Mouse (Mus musculus) G1E-ER4 (cell line): ENCODE results near the gene Trnt1. TPM values are rescaled to one million over a fixed set of nuclear protein-coding genes. Genes with fewer than 3 reads are reported as not detected.

Experiments
- GATA1 ChIP-seq: IDR thresholded peaks from one replicate; pipeline ENCODE4 v1.8.0; 2012; ENCODE audit warnings: low read length, inconsistent platforms
- polyA plus RNA-seq: library from polyadenylated mRNA; stranded (reverse); fragments of >175 nt; gene quantifications from 2 replicates; pipeline ENCODE4 v1.2.3, GENCODE M21; 2012

Gene Trnt1
- polyA plus RNA-seq, 1 experiment, result 4.2 TPM

- TF ChIP-seq GATA1, result no peak
These were observed 7.4 kb upstream of the Trnt1 start for GRCm38 (mm10) chr6:106761486-106761885.

DNA sequence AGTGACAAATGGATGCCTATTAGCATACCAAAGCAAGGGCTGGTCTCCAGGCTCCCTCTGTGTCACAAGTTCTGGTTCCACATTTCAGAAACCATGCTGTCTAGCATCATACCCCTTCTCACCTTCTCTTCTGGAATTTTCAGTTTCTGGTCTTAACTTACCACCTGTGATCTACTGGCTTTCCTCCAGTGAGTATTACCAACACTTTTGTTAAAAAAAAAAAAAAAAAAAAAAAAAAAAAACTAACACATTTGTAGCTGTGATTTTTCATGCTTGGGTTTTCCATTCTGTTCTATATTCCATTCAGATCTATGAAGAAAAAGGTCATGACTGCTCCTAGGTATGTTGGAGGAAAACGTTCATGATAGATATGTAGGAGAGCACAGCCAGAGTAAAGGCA is 3.0 kb upstream of the Trnt1 start:
- TF ChIP-seq GATA1, result no peak

GRCm38 (mm10) chr6:106766774-106767173 is 2.1 kb upstream of the Trnt1 start:
- TF ChIP-seq GATA1, result no peak

- no peak for TF ChIP-seq GATA1
These were observed 458 bp downstream of the Trnt1 start for GRCm38 (mm10) chr6:106769290-106769866.

- TF ChIP-seq GATA1, result no peak
These were observed 1.1 kb downstream of the Trnt1 start for GRCm38 (mm10) chr6:106770046-106770445.

DNA sequence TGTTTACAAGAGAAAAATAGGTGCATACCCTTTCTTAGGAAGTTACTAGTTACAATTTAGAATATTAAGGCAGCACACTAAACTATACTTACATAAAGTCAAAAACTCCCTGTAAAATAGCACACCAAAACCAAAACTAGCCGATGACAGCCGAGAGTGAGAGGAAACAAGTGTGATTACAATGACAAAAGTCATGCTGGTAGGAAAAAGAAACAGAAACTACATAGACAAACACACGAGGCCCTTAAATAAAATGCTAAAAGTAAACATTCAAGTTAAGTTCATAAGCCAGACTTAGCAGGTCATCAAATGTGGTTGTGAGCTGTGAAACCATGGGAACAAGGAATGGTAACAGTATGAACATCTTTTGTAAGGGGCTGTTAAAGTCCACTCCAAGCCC is 18.2 kb downstream of the Trnt1 start:
- no peak for TF ChIP-seq GATA1

- TF ChIP-seq GATA1, result no peak
These were observed 22.5 kb downstream of the Trnt1 start for GRCm38 (mm10) chr6:106791429-106791828.

- no peak for TF ChIP-seq GATA1
These were observed 23.6 kb downstream of the Trnt1 start for GRCm38 (mm10) chr6:106792486-106792885.

DNA sequence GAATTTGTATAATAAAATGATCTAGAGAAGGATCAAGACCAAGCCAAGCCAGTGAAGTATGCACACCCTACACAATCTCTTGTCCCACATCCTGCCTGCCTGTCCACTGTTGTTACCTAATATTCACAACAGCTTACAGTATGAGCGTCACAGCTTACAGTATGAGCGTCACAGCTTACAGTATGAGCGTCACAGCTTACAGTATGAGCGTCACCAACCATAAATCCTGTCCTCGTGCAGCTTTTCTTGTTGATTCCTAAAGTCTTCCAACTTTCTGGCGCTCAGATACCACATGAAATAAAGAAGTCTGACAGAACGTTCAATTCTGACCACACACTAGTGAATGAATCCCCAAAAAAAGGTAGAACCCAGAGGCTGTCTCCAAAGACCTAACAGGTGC is 24.2 kb downstream of the Trnt1 start:
- no peak for TF ChIP-seq GATA1

DNA sequence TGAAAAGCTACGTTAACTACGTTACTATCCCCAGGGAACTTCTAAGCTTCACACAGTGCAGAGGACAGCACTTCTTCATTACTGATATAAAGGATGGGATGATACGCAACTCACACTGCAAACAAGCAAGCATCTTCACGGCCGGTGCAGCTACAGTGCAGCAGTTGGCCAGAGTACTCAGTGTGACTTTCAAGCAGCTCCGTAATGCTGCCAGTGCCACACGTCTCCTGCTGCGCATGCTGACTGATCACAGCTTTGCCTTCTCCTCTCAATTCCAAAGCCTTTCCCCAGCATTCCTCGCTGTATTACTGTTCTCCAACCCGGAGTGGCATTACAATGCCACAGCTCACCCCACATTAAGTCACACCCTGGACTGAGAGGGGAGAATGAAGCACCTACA is 24.7 kb downstream of the Trnt1 start:
- TF ChIP-seq GATA1, result no peak

DNA sequence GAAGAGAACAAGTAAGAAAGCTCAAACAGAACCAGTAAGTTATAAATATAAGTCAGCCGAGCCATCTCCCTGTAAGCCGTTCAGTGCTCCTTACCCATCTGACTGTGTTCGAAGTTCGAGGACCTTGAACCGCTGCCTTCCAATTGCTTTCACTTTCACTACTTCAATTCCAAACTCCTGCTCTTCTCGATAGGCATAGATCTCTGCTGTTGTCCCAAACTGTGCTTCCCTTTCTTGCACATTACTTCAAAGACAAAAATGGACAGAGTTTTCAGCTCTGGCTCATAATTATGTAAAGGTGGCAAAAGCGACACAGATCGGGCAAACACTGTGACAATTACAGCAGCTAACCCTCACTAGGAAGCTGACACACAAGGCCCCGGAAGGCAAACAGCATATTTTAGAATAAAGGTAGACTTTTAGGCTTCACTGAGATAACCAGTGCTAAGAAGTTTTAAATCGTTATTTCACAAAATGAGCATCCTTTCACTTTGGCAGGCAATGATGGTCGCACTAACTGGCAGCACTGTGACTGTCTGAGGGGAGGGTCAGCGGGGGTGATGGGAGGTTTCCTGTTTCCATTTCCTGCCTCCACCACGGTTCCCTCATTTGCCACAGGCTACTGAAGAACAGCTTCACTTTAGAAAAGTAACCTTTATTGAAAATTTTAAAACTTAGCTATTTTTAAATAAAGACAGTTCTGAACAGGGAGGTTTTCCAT is 25.3 kb downstream of the Trnt1 start:
- no peak for TF ChIP-seq GATA1

- no peak for TF ChIP-seq GATA1
These were observed 30.7 kb downstream of the Trnt1 start, which contains the start of gene Crbn for GRCm38 (mm10) chr6:106799333-106800226. Gene Crbn, minus strand, starts transcription at chr6:106800077.

DNA sequence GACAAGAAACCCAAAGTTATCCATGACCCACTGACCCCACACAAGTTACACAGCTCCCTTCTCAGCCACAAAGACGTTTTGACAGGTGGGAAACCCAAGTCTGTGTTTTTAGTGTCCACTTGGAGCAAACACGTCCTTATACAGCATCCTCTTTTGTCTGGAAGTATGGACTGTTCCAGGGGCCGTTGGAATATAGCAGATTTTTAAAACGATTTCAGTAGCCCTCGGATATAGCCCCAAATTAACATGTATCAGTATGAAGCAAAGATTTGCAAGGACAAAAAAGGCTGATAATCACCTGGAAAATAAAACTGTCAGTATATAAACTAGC is 31.3 kb downstream of the Trnt1 start:
- no peak for TF ChIP-seq GATA1

DNA sequence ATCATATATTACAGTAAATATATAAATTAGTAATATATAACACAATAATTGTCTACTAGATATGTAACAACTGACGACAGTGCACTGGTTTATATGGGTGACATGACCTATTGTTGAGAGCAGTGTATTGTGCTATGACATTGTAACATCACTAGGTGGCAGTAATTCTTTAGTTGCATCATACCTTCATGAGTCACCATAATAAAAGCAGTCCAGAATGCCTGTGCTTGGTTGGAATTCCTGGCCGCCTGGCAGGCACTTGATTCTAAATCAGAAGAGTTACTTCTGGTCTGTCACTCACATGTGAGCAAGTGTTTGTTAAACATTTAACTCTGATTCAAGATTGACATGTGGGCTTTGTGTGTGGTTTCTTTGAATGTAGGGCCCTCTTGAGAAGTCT is 36.0 kb downstream of the Trnt1 start:
- TF ChIP-seq GATA1, result no peak

DNA sequence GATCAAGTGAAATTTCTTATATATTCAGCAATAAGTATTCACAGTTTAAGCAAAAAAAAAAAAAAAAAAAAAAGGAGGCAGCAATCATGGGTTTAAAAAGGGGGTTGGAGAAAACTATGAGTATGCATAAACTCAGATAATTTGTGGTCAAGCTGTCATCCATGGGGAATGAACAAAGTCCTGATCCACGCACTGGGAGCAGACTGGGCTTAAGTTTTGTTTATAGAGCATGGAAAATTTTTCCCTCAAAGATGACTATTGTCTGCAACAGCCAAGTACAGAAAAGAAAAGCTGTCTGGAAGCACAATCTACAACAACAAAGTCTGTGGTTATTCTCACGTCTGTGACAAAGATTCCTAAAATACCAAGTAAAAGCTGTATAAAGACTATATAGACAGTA is 40.2 kb downstream of the Trnt1 start:
- no peak for TF ChIP-seq GATA1

GRCm38 (mm10) chr6:106810686-106811085 is 41.8 kb downstream of the Trnt1 start:
- no peak for TF ChIP-seq GATA1
